8 mouse cellular contexts compared by ENCODE assay signal in the genomic region with DNA sequence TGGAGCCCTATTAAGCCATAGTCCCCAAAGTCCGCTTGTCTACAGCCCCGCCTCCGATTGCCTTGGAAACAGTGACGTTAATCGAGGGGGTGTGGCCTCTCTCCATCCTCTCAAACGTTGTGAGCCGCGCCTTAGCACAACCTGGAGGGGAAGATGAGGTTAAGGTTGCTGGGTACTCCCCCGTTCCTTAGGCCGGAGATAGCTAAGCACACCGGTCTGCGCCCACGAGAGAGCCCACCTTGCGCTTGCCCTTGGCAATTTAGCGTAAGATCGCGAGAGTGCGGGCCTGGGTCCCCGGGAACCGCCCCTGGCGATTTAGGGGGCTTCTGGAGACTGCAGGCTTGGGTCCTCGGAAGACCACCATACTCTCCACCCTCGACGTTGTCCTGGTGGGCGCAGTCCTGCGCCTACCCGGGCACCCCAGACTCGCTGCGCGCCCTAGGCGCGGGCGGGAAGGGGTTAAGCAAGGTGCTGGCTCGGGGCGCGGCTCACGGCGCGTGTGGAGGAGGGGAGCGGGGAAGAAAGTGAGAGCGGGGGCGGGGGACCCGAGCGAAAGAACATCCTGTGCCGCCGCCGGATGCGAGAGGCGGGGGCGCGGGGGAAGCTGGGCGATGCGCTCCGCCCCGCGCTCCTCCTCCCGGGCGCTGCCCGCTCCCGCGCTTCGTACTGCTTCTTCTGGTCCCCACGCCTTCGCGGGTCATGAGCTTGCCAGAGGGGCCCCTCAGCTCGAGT. TPM values are rescaled to one million over a fixed set of nuclear protein-coding genes. Genes with fewer than 3 reads are reported as not detected.
A peak's percentile ranks its signal among the peaks of the same experiment; 100 is the strongest.
DNase-seq lines count a peak whose midpoint lies in the region; ATAC-seq lines count a peak whose summit lies in the region.

No protein-coding gene starts in this region.

- peak; percentile 73 for ATAC-seq in midbrain, embryonic 12.5 days (ENCODE audit: low FRiP score, low read depth)
- ATAC-seq in erythroid progenitor cell, adult 5-6 weeks (replicated peaks; ENCODE audit: low FRiP score, poor library complexity, severe bottlenecking) = no peak

- H3K27ac ChIP-seq in limb, embryonic 10.5 days = peak overlapping the region; percentile 93
- peak overlapping the region; percentile 86 for H3K27ac ChIP-seq in midbrain, embryonic 12.5 days (replicated peaks)

- peaks cover 51% of the 10 kb centered on the region for H3K27me3 ChIP-seq in limb, embryonic 10.5 days (ENCODE audit: low read depth, poor library complexity, severe bottlenecking)
- H3K27me3 ChIP-seq in midbrain, embryonic 12.5 days = peaks cover 60% of the 10 kb centered on the region

- no peaks in the 10 kb centered on the region; the same call in 1 of the 2 replicates for H3K36me3 ChIP-seq in limb, embryonic 10.5 days
- H3K36me3 ChIP-seq in midbrain, embryonic 12.5 days = no peaks in the 10 kb centered on the region

- peaks cover 46% of the 10 kb centered on the region for H3K4me1 ChIP-seq in limb, embryonic 10.5 days
- peaks cover 25% of the 10 kb centered on the region for H3K4me1 ChIP-seq in midbrain, embryonic 12.5 days

- H3K9ac ChIP-seq in midbrain, embryonic 12.5 days (replicated peaks) = peak overlapping the region; percentile 77

- peak; percentile 93 for DNase-seq in adrenal gland, postnatal 10 days
- peak; percentile 90 for DNase-seq in embryo, embryonic 9.5 days (ENCODE audit: extremely low spot score)
- DNase-seq in heart, adult 18-20 months = peak; percentile 98 to 99
- DNase-seq in kidney, adult 18-20 months = peak; percentile 99
- DNase-seq in limb, embryonic 10.5 days (ENCODE audit: low spot score) = peak; percentile 89
- peak; percentile 90 for DNase-seq in skeletal muscle tissue, adult 2 months (ENCODE audit: low read depth, low spot score)

- no peaks in the 10 kb centered on the region for H3K9me3 ChIP-seq in limb, embryonic 10.5 days (replicated peaks)
- H3K9me3 ChIP-seq in midbrain, embryonic 12.5 days = no peaks in the 10 kb centered on the region

- peak overlapping the region; percentile 95 for H3K4me2 ChIP-seq in midbrain, embryonic 12.5 days (replicated peaks)

- under 1% methylated on average over 65 of the region's 66 CpGs for WGBS in limb, embryonic 10.5 days
- under 1% methylated on average over 54 of the region's 66 CpGs for WGBS in midbrain, embryonic 12.5 days

- peak overlapping the region; percentile 72 for H3K4me3 ChIP-seq in limb, embryonic 10.5 days
- peak overlapping the region; percentile 70 for H3K4me3 ChIP-seq in midbrain, embryonic 12.5 days

RNA-seq across cellular contexts. Expression of a gene that starts 5.5 kb away (rescaled TPM):
- 10 to 100 TPM; 55.4 to 95.1 TPM for total RNA-seq in adrenal gland, postnatal 10 days (2021)
- 100 to 1,000 TPM in 1 of 2 experiments, 10 to 100 TPM in 1; 65.4 to 103 TPM for total RNA-seq in heart, adult 18-20 months (2021)
- polyA plus RNA-seq in limb, embryonic 10.5 days (2016; fragmentation: Nextera tagmentation; extraction: Ambion mirVana) = 32.5 and 32.6 TPM in 2 replicates
- 32.7 and 38.2 TPM in 2 replicates for polyA plus RNA-seq in midbrain, embryonic 12.5 days (2016; fragmentation: Nextera tagmentation; extraction: Ambion mirVana)
- total RNA-seq in erythroid progenitor cell, adult 5-6 weeks (2015; ENCODE audit: low replicate concordance) = 5.9 and 6.8 TPM in 2 replicates
- 7.6 and 10.6 TPM in 2 replicates for total RNA-seq in erythroid progenitor cell, adult 5-6 weeks (2017; ENCODE audit: low replicate concordance)

RNA-seq across cellular contexts. Expression of a gene that starts 7.8 kb away (rescaled TPM):
- total RNA-seq in adrenal gland, postnatal 10 days (2021) = not detected
- total RNA-seq in heart, adult 18-20 months (2021) = not detected
- polyA plus RNA-seq in limb, embryonic 10.5 days (2016; fragmentation: Nextera tagmentation; extraction: Ambion mirVana) = not detected in 2 replicates
- polyA plus RNA-seq in midbrain, embryonic 12.5 days (2016; fragmentation: Nextera tagmentation; extraction: Ambion mirVana) = not detected in 2 replicates
- total RNA-seq in erythroid progenitor cell, adult 5-6 weeks (2015; ENCODE audit: low replicate concordance) = not detected in 2 replicates
- total RNA-seq in erythroid progenitor cell, adult 5-6 weeks (2017; ENCODE audit: low replicate concordance) = not detected in 2 replicates

RNA-seq across cellular contexts. Expression of a gene that starts 26.4 kb away (rescaled TPM):
- total RNA-seq in adrenal gland, postnatal 10 days (2021) = not detected
- not detected for total RNA-seq in heart, adult 18-20 months (2021)
- not detected in 2 replicates for polyA plus RNA-seq in limb, embryonic 10.5 days (2016; fragmentation: Nextera tagmentation; extraction: Ambion mirVana)
- polyA plus RNA-seq in midbrain, embryonic 12.5 days (2016; fragmentation: Nextera tagmentation; extraction: Ambion mirVana) = not detected in 2 replicates
- total RNA-seq in erythroid progenitor cell, adult 5-6 weeks (2015; ENCODE audit: low replicate concordance) = not detected in 2 replicates
- total RNA-seq in erythroid progenitor cell, adult 5-6 weeks (2017; ENCODE audit: low replicate concordance) = not detected in 2 replicates

RNA-seq across cellular contexts. Expression of a gene that starts 37.8 kb away (rescaled TPM):
- total RNA-seq in adrenal gland, postnatal 10 days (2021) = not detected
- not detected for total RNA-seq in heart, adult 18-20 months (2021)
- not detected in 2 replicates for polyA plus RNA-seq in limb, embryonic 10.5 days (2016; fragmentation: Nextera tagmentation; extraction: Ambion mirVana)
- not detected in 2 replicates for polyA plus RNA-seq in midbrain, embryonic 12.5 days (2016; fragmentation: Nextera tagmentation; extraction: Ambion mirVana)
- not detected in 2 replicates for total RNA-seq in erythroid progenitor cell, adult 5-6 weeks (2015; ENCODE audit: low replicate concordance)
- total RNA-seq in erythroid progenitor cell, adult 5-6 weeks (2017; ENCODE audit: low replicate concordance) = not detected in 2 replicates

RNA-seq across cellular contexts. Expression of a gene that starts 52.7 kb away (rescaled TPM):
- 1 to 10 TPM; 1.5 to 1.7 TPM for total RNA-seq in adrenal gland, postnatal 10 days (2021)
- not detected for total RNA-seq in heart, adult 18-20 months (2021)
- 0.39 and 0.55 TPM in 2 replicates for polyA plus RNA-seq in limb, embryonic 10.5 days (2016; fragmentation: Nextera tagmentation; extraction: Ambion mirVana)
- 1.7 TPM in 2 replicates for polyA plus RNA-seq in midbrain, embryonic 12.5 days (2016; fragmentation: Nextera tagmentation; extraction: Ambion mirVana)
- not detected in 2 replicates for total RNA-seq in erythroid progenitor cell, adult 5-6 weeks (2015; ENCODE audit: low replicate concordance)
- total RNA-seq in erythroid progenitor cell, adult 5-6 weeks (2017; ENCODE audit: low replicate concordance) = not detected in 2 replicates

Comparison
In these comparisons a context has a peak if more than half of its experiments do, and no peak if none do; other contexts are left out.
1. RNA of a gene that starts 5.5 kb away (total RNA-seq): 65.4 to 103 TPM in heart, adult 18-20 months and 55.4 to 95.1 TPM in adrenal gland, postnatal 10 days; 5.9 to 10.6 TPM in erythroid progenitor cell, adult 5-6 weeks; every median in the first group is over 4 times any median in the second.
2. Peak in every context shown above with its lines, with median percentiles within 50 percentile points of each other: DNase-seq.